Mouse (Mus musculus): ENCODE data around the gene Shkbp1.

GRCm38 (mm10) chr7:27298033-27298610 is 57.7 kb downstream of the Shkbp1 start:
- TF ChIP-seq CTCF (IDR thresholded peaks at IDR 0.05; ENCODE audit: low read depth, low read length) (no peak), POLR2A (IDR thresholded peaks at IDR 0.05; ENCODE audit: borderline replicate concordance, low read depth, low read length) (no peak)
